Mouse (Mus musculus) neutrophil, adult 83 days (primary cell): Measurements from ENCODE around the gene Tbx21. TPM values are rescaled to one million over a fixed set of nuclear protein-coding genes. Genes with fewer than 3 reads are reported as not detected.

Source experiments
- total RNA-seq, 2 experiments: library from RNA; stranded (reverse); gene quantifications; one replicate each; pipeline ENCODE4 v1.2.4; 2023

Tbx21 gene
- not detected for total RNA-seq

DNA sequence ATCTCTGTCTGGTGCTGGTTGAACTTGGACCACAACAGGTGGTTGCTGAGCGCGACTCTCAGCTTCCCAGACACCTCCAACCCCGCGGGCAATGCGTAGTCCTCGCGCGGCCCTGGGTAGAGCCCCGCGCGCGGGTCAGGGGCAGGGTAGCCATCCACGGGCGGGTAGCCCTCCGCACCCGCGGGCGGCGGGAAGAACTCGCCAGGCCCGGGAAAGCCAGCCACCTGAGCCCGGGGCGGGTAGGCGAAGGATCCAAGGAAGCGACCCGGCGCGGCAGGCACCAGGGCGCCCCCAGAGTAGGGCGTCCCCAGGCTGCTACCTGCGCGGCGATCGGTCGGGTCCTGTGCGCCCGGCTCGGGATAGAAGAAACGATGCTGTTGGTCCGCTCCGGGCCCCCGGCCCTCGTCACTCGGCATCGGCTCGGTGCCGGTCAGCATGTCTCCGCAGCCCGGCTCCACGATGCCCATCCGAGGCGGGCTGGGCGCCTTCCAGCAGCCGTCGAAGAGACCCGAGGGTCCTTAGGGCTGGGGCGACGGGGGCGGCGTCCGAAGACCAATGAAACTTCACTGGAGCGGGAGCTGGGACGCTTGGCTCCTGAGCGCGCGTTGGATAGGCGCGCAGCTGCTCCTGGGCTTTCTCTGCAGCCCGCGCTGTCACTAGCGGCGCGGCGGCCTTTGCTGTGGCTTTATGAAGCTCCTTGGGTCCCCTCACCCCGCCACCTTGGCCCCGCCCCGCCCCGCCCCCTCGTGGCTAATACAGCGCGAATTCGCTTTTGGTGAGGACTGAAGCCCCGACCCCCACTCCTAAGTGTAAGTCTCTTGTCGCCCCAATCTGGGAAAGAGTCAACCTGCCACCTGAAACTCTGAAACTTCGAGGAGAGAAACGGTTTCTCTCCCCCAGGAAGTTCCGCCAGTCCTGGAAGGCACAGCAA lies at the start of gene Tbx21:
Gene Tbx21, minus strand, starts transcription at position 661 of the 931 bp plus-strand sequence.

GRCm38 (mm10) chr11:97151343-97151801 lies 36.2 kb upstream of the Tbx21 start, which contains the start of gene Tbkbp1:
TSS of gene Tbkbp1 (minus strand) at chr11:97151495.

DNA sequence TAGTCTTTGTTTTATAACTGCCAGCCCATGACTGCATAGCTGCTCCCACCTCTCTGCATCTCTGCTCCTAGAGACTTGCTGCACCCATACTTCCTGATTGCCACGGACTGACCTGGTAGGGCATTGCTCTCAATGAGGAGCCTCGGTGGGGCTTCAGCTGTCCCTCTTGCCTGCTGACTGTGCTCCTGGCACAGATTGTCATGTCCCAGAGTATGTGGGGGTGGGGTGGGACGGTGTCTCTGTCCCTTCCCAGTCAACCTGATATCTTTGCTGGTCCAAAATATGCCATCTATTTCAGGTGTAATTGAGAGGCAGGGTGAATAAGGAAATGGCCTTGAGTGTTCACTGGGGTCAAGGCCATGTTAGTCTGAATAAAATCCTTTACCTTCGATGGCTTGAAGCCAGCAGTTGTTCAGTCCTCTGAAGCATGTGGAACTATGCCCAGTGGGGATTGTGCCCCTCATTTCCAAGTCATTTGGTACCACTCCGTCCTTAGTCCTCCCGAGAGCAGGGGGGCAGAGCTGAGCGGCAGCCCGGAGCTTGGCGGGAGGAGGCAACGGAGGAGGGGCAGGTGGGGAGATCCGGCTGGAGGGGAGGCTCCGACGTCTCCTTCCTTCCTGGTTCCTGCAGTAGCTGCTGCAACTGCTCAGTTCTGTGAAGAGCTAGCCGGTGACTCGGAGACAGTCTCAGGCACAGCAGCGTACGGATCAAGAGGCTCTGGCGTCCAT lies 64.8 kb downstream of the Tbx21 start, which contains the start of gene Osbpl7:
Gene Osbpl7, plus strand, starts transcription at position 413 of the 728 bp plus-strand sequence.

Other genes starting within 250 kb of the Tbx21 start
- 10 to 100 TPM; 40.4 to 40.6 TPM for gene Cdk5rap3, start 198.8 kb downstream of the Tbx21 start, total RNA-seq
- under 1 TPM in 1 of 2 experiments, not detected in 1; 0.22 TPM for gene Prr15l, start 187.2 kb downstream of the Tbx21 start, total RNA-seq
- 10 to 100 TPM; 13.3 to 14.2 TPM for gene Pnpo, start 171.3 kb downstream of the Tbx21 start, total RNA-seq
- 10 to 100 TPM; 34.4 to 34.8 TPM for gene Sp2, start 132.4 kb downstream of the Tbx21 start, total RNA-seq
- gene Sp6, start 101.9 kb downstream of the Tbx21 start, total RNA-seq = under 1 TPM in 1 of 2 experiments, not detected in 1; 0.13 TPM
- gene Scrn2, start 85.4 kb downstream of the Tbx21 start, total RNA-seq = 1 to 10 TPM; 2.3 to 2.5 TPM
- gene Lrrc46, start 73.9 kb downstream of the Tbx21 start, total RNA-seq = under 1 TPM; 0.68 to 0.90 TPM
- gene Mrpl10, start 73.8 kb downstream of the Tbx21 start, total RNA-seq = 10 to 100 TPM; 42.0 to 46.7 TPM
- 10 to 100 TPM; 21.7 to 24.6 TPM for gene Osbpl7, start 64.7 kb downstream of the Tbx21 start, total RNA-seq
- 10 to 100 TPM; 42.9 to 43.5 TPM for gene Tbkbp1, start 36.2 kb upstream of the Tbx21 start, total RNA-seq
- 10 to 100 TPM; 95.6 to 95.7 TPM for gene Kpnb1, start 72.5 kb upstream of the Tbx21 start, total RNA-seq
- gene Npepps, start 165.3 kb upstream of the Tbx21 start, total RNA-seq = 100 to 1,000 TPM; 126 to 162 TPM
- gene Mrpl45, start 200.4 kb upstream of the Tbx21 start, total RNA-seq = 10 to 100 TPM; 12.0 to 13.7 TPM
- gene Gpr179, start 236.7 kb upstream of the Tbx21 start, total RNA-seq = not detected
- gene Socs7, start 247.2 kb upstream of the Tbx21 start, total RNA-seq = 1 to 10 TPM; 7.1 to 8.2 TPM